Comparison of ENCODE assay signal across 15 mouse cellular contexts in the genomic region with DNA sequence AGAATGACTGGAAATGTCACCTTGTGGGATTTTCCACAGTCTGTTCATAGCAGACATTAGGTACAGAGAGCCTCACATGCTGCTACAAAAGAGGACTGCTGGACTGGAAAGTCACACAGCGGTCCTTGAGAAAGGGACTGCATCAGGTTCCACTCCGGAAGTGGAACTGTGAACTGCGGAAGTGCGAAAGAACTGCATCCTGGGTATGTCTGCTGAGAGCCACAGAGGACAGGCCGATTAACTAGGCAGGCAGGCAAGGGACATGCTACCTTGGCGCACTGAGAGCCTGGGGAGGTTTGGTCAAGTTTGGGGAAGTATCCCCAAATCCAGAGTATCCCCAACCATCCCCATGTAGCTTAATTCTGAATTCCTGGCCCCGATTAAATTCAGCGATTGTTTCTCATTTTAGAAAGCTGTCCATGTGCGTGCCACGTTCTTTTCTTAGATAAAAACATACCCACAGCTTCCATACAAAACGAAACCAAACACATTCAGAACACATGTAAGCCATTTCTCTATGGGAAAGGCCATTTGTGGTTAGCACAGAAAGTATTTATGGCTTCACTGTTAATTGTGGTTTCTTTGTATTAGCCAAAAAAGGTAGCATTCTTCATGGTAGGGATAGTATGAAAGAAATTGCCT.
DNase-seq lines count a peak whose midpoint lies in the region; ATAC-seq and TF ChIP-seq lines count a peak whose summit lies in the region.
"Had no signal": no experiment of that assay in that cellular context is flagged by ENCODE, and none has a peak within 500 bp of the region (broad histone marks: within the 10 kb centered on the region; RNA-seq: fewer than 3 reads in every experiment).

No protein-coding gene starts in this region.

- ATAC-seq in granulocyte monocyte progenitor cell, adult 5-6 weeks (replicated peaks; ENCODE audit: poor library complexity, severe bottlenecking) = peak; percentile 56

- H3K27ac ChIP-seq in left cerebral cortex, adult 2 months = peak overlapping the region; percentile 34
- H3K27ac ChIP-seq: gastrocnemius, adult 2 months; kidney, postnatal 0 days; lung, embryonic 15.5 days; midbrain, embryonic 10.5 days had no signal

- intact Hi-C loops in left cerebral cortex, adult 2 months (cut with DNase I) = loop anchor here (2.0 kb wide), 1 partner anchor 67 kb away; no protein-coding TSS in a partner anchor
- intact Hi-C loops in left cerebral cortex, postnatal 4 days (cut with DNase I) = loop anchor here (5.0 kb wide), 3 partner anchors 61 to 1244 kb away; partner anchors contain the start of gene Satb2

- H3K4me3 ChIP-seq in left cerebral cortex, adult 2 months = no peak overlapping the region
- H3K4me3 ChIP-seq: gastrocnemius, adult 2 months; lung, embryonic 15.5 days; midbrain, embryonic 10.5 days had no signal

- DNase-seq in left cerebral cortex, adult 2 months (ENCODE audit: extremely low spot score in 1 of 2, low spot score in 2 of 2) = peak in 1 of 2 experiments; percentile 42
- DNase-seq in left cerebral cortex, postnatal 4 days = no peak
- DNase-seq in thymus, postnatal 4 days = peak; percentile 7
- no peak for DNase-seq in thymus, adult 18-20 months
- no peak for DNase-seq in spleen, postnatal 14 days (ENCODE audit: low spot score in 2 of 2)
- no peak for DNase-seq in heart, adult 9 months (ENCODE audit: low spot score in 2 of 2)
- no peak for DNase-seq in kidney, postnatal 14 days
- DNase-seq: adrenal gland, postnatal 14 days; gastrocnemius, adult 2 months; heart, postnatal 4 days; thymus, postnatal 25 days had no signal

- TF ChIP-seq CTCF in left cerebral cortex, adult 2 months (IDR thresholded peaks at IDR 0.05) = no peak
